Mouse (Mus musculus) kidney, postnatal 0 days (tissue): ENCODE data around the gene Cacna2d4. TPM values are rescaled to one million over a fixed set of nuclear protein-coding genes. Genes with fewer than 3 reads are reported as not detected.

Experiments used
- ATAC-seq: fragments of 200-750 bp; cut with Nextera tagmentation; replicated peaks from 2 replicates; pipeline ENCODE4 v1.8.0; 2017; ENCODE audit warnings: low read depth, moderate number of reproducible peaks, moderate TSS enrichment, moderate library complexity; ENCODE audit not compliant: low FRiP score
- DNase-seq: peaks from one replicate; pipeline ENCODE4 v3.0.0-alpha.2; 2016; ENCODE audit warnings: low spot score
- H3K27ac ChIP-seq: fragments of 300-500 bp; sonication (generic); 2 replicates; pipeline ENCODE4 v1.5.1; 2014; ENCODE audit warnings: mild to moderate bottlenecking
- H3K27me3 ChIP-seq: fragments of 300-500 bp; sonication (generic); 2 replicates; pipeline ENCODE4 v1.6.1; 2014; ENCODE audit warnings: low read length, mixed read lengths; ENCODE audit not compliant: insufficient read depth
- H3K36me3 ChIP-seq: fragments of 300-500 bp; sonication (generic); 2 replicates; pipeline ENCODE4 v1.6.1; 2014; ENCODE audit warnings: low read length, mixed read lengths; ENCODE audit not compliant: insufficient read depth
- H3K4me1 ChIP-seq: fragments of 300-500 bp; sonication (generic); replicated peaks from 2 replicates; pipeline ENCODE4 v1.6.1; 2014; ENCODE audit warnings: antibody characterized with exemption, low read length, mixed read lengths; ENCODE audit not compliant: insufficient read depth
- H3K4me2 ChIP-seq: fragments of 300-500 bp; sonication (generic); 2 replicates; pipeline ENCODE4 v1.6.1; 2014; ENCODE audit warnings: mild to moderate bottlenecking, low read length, moderate library complexity, mixed read lengths
- H3K4me3 ChIP-seq: fragments of 300-500 bp; sonication (generic); replicated peaks from 2 replicates; pipeline ENCODE4 v1.5.1; 2014; ENCODE audit warnings: low read depth, low read length
- H3K9ac ChIP-seq: fragments of 300-500 bp; sonication (generic); 2 replicates; pipeline ENCODE4 v1.6.1; 2014; ENCODE audit warnings: low read depth, low read length
- H3K9me3 ChIP-seq: fragments of 300-500 bp; sonication (generic); replicated peaks from 2 replicates; pipeline ENCODE4 v1.6.1; 2016; ENCODE audit warnings: low read length, inconsistent platforms, mixed read lengths
- CTCF ChIP-seq: IDR thresholded peaks from 2 replicates; pipeline ENCODE4 v1.5.1; 2016; ENCODE audit warnings: antibody characterized with exemption, low read depth, mild to moderate bottlenecking, moderate library complexity
- WGBS: fragments of 180-500 bp; shearing (Covaris S2); extraction: QIAGEN DNeasy Blood & Tissue Kit; methylation state at CpG from one replicate; pipeline ENCODE4 v1.1.7; 2014; 5-methylcytosine and 5-hydroxymethylcytosine counted together
- polyA plus RNA-seq: library from polyadenylated mRNA; unstranded; fragments of >200 nt; fragmentation: Nextera tagmentation; extraction: Ambion mirVana; gene quantifications from 2 replicates; pipeline ENCODE4 v1.2.1, GENCODE M21; 2015

Gene Cacna2d4
- polyA plus RNA-seq, 1 experiment from 2014 or later = not detected

DNA sequence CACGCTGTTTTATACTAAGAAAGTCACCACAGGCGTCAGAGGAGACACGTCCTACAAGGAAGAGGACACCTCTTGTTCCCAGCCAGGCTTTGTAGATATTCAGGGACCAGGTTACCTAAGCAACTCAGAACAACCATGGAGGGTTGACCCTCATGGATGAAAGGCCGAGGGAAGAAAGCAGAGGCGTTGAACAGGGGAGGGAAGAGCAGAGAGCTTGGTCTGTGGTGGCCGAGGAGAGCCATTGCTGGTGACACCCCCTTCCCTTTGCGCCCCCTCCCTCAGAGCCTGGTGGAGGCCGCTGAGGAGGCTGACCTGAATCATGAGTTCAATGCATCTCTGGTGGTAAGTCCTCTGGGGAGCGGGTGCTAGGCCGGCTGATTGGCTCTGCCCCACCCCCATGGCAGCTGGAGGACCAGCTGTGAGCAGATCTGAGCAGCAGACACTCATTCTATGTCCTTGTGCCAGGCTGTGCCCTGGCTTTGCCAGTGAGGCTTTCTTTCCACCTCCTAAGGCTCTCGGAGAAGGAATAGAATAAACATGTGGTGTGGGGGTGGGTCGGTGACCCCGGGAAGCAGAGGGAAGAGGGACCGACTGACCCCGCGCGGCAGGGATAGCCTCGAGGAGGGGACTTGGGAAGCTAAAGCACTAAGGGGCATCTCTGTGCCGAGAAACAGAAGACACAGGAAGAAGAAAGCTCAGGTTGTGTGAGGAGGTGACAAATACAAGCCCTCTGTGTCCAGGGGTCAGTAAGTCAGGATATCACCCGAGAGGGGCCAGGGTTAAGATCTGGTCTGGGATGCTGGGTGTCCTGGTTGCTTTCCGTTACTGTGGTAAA is 4.8 kb downstream of the Cacna2d4 start:
- Histone ChIP-seq H3K9me3 (no peaks in the 10 kb centered on the region), H3K4me2 (no peak overlapping the region), H3K4me3 (no peak overlapping the region), H3K27ac (no peak overlapping the region), H3K27me3 (no peaks in the 10 kb centered on the region), H3K36me3 (no peaks in the 10 kb centered on the region), H3K4me1 (no peaks in the 10 kb centered on the region), H3K9ac (no peak overlapping the region)
- no peak for ATAC-seq
- WGBS = 41% methylated on average over 21 of the region's 21 CpGs
- TF ChIP-seq CTCF = no peak
- no peak for DNase-seq

DNA sequence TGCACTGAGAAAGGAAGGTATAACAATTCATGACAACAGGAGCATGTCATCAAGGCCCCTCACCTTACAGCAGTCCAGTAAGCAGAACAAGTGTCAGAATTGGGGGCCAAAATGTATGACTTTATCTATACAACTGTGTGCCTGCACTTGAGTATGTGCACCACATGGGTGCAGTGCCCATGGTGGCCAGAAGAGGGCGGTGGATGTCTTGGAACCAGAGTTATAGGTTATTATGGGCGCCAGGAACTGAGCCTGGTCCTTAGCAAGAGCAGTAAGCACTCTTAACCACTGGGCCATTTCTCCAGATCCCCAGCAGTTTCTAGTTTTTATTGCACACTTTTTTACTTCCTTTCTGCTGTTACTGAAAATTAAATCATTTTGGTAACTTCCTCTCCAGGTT is 9.8 kb downstream of the Cacna2d4 start:
- ATAC-seq (no peak), DNase-seq (no peak)
- H3K36me3 ChIP-seq = no peaks in the 10 kb centered on the region
- no peak overlapping the region for H3K4me2 ChIP-seq
- H3K27ac ChIP-seq = no peak overlapping the region
- no peaks in the 10 kb centered on the region for H3K4me1 ChIP-seq
- WGBS = 55% methylated on average over 2 of the region's 2 CpGs
- no peak overlapping the region for H3K9ac ChIP-seq
- peak; percentile 13; the same call in 1 of the 2 replicates for TF ChIP-seq CTCF
- no peaks in the 10 kb centered on the region for H3K9me3 ChIP-seq
- H3K4me3 ChIP-seq = no peak overlapping the region
- H3K27me3 ChIP-seq = no peaks in the 10 kb centered on the region

GRCm38 (mm10) chr6:119248578-119248977 is 12.3 kb downstream of the Cacna2d4 start:
- no peak overlapping the region for H3K4me2 ChIP-seq
- WGBS = 81% methylated on average over 3 of the region's 3 CpGs
- H3K9me3 ChIP-seq = no peaks in the 10 kb centered on the region
- TF ChIP-seq CTCF = no peak
- no peak overlapping the region for H3K9ac ChIP-seq
- H3K27me3 ChIP-seq = no peaks in the 10 kb centered on the region
- H3K27ac ChIP-seq = no peak overlapping the region
- no peaks in the 10 kb centered on the region for H3K36me3 ChIP-seq
- ATAC-seq = no peak
- H3K4me1 ChIP-seq = no peaks in the 10 kb centered on the region
- no peak for DNase-seq
- H3K4me3 ChIP-seq = no peak overlapping the region

DNA sequence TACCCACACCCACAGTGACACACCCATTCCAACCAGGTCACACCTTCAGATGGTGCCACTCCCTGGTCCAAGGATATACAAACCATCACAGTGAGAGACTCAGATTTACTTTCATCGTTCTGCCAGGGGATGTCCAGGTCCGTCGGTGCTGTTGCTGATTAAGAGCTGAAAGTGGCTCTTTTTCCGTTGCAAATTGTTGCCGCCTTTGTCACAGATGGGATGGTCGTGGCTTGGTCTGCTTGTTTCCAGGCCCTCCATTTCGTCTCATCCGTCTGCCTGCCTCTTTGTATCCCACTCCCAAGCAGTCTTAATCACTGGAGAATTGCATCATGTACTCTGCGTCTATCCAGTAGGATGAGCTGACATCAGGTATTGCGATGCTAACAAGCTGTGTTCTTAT is 13.4 kb downstream of the Cacna2d4 start:
- DNase-seq (no peak), ATAC-seq (no peak)
- no peaks in the 10 kb centered on the region for H3K36me3 ChIP-seq
- no peak overlapping the region for H3K27ac ChIP-seq
- no peak overlapping the region for H3K9ac ChIP-seq
- H3K4me2 ChIP-seq = no peak overlapping the region
- no peaks in the 10 kb centered on the region for H3K9me3 ChIP-seq
- 89% methylated on average over 10 of the region's 10 CpGs for WGBS
- H3K4me1 ChIP-seq = no peaks in the 10 kb centered on the region
- H3K4me3 ChIP-seq = no peak overlapping the region
- H3K27me3 ChIP-seq = no peaks in the 10 kb centered on the region
- no peak for TF ChIP-seq CTCF

GRCm38 (mm10) chr6:119251704-119252103 is 15.4 kb downstream of the Cacna2d4 start:
- no peak for DNase-seq
- 66% methylated on average over 4 of the region's 4 CpGs for WGBS

DNA sequence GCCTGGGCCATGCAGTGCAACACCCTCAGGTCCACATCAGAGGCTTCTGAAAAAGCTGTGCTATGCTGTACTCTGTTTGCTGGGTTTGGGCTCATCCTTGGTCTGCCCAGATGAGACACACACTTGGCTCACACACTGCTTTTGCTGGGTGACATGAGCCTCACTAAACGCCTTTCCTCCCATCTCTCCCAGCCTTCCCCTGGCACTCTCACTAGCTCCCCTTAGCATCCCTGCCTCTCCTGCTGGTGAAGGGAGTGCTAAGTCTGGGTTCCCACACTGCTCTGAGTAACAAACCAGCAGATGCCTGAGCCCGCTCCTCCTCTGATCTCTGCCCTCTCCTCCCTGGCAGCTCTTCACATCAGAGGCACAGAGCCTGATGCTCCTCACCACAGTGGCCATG is 40.4 kb downstream of the Cacna2d4 start:
- Histone ChIP-seq H3K9ac (no peak overlapping the region), H3K27ac (no peak overlapping the region), H3K36me3 (no peaks in the 10 kb centered on the region), H3K9me3 (no peaks in the 10 kb centered on the region), H3K4me3 (no peak overlapping the region), H3K27me3 (no peaks in the 10 kb centered on the region), H3K4me2 (no peak overlapping the region), H3K4me1 (no peaks in the 10 kb centered on the region)
- WGBS = 68% methylated on average over 2 of the region's 2 CpGs
- DNase-seq = no peak
- no peak for ATAC-seq
- TF ChIP-seq CTCF = no peak

More at GRCm38 (mm10) chr6:119251704-119252103, 15.4 kb downstream of the Cacna2d4 start:
- no peak for TF ChIP-seq CTCF
- Histone ChIP-seq H3K4me1 (no peaks in the 10 kb centered on the region), H3K4me2 (no peak overlapping the region), H3K4me3 (no peak overlapping the region), H3K27me3 (no peaks in the 10 kb centered on the region), H3K27ac (no peak overlapping the region), H3K9me3 (no peaks in the 10 kb centered on the region), H3K9ac (no peak overlapping the region), H3K36me3 (no peaks in the 10 kb centered on the region)
- no peak for ATAC-seq
